Mouse (Mus musculus) kidney, postnatal 36 days (tissue): ENCODE measurements around the gene Akr1c14.
"Not testable (repeated sequence)": the region's sequence is repeated elsewhere in the genome, so short reads cannot be mapped to it uniquely, and the experiment has no call there.

Experiments used
- DNase-seq, 2 experiments: peaks; one replicate each; pipeline ENCODE4 v3.0.0; 2021 to 2022; ENCODE audit warnings: mixed read lengths in 2 of 2

Gene Akr1c14

DNA sequence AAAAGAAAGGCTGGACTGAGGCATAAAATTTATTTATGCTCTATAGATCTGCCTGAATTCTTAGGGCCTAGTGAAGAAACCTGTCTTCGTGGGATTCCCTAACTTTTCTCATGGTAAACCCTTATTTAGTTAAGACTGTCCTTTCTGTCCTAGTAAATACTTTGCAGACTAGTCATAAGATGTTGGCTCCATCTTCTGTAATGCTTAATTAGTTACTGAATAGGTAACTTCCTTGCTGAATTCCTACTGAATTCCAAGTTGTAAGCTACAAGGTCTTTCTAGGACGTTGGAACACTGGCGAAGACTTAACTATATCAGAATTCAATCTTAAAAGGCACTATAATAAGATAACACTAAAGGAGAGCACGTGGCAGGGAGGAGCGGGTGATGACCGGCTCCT is 75.7 kb downstream of the Akr1c14 start:
- not testable (repeated sequence) for DNase-seq

DNA sequence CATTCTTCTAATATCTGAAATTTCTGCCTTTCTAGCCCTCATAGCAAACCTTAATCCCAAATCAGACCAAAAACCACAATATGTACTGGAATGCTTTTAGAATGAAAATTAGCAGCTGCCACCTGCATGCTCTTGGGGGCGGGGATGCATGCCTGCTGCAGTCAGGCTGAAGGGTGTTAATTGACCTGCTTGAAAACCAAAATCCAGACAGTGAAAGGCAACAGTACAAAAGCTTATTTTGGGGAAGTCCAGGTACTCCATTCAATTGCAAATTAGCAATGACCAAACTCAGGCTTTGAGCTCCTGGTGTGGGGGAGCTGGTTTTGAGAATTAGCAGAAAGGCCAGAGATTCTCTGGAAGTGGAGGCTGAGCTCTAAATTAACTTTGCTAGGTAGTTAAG is 77.0 kb downstream of the Akr1c14 start:
- peak in 1 of 2 experiments; percentile 19 for DNase-seq

DNA sequence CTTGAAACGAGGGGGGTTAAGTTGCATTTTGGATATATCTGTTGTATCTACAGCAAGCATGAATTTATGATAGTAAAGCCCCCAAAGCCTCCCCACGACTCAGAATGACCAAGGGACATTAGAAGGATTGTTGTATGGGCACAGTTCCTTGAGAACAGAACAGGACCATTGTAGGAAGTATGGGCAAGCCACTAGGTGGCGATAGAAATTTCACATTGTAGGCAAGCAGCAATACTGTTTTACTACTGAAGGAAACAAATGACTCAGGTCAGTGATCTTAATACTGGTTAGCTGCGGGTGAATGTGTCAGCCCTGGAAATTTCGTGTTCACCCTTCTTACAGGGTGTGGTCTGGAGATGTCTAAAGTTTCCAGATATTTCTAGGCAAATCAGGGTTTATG is 80.3 kb downstream of the Akr1c14 start:
- peak; percentile 48 to 50 for DNase-seq

DNA sequence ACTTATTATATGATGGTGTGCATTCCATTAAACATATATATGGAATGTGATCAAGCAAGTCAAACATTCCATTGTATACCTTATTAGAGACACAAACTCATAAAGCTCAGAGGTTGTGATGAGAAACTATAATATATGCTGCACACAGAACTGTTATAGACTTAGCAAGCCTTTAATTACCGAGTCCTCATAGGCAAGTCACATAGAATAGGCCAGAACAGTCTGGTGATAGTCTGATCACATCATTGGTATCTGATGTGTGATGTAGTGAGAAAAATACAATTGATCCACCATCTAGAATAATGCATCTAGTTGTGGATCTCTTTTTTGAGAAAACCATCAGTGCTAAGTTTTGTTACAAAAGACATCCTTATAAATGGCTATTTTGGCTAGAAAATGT is 82.5 kb downstream of the Akr1c14 start:
- no peak for DNase-seq

DNA sequence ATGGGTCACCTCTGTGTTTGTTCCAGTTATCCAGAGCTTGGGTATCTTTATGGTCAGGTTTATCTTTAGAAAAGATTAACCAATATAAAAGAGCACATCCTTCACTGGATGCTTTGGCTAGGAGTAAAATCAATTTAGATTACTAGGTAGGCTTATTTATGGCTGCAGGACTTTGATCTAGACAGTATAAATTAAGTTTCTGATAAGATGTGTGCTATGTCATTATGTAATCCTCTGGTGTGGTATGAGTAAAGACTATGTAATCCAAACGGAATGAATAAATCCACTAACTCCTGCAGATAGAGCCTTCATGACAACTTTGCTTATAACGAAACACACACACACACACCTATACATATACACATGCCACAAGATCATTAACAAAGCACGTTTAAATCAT is 82.9 kb downstream of the Akr1c14 start:
- DNase-seq, result no peak

DNA sequence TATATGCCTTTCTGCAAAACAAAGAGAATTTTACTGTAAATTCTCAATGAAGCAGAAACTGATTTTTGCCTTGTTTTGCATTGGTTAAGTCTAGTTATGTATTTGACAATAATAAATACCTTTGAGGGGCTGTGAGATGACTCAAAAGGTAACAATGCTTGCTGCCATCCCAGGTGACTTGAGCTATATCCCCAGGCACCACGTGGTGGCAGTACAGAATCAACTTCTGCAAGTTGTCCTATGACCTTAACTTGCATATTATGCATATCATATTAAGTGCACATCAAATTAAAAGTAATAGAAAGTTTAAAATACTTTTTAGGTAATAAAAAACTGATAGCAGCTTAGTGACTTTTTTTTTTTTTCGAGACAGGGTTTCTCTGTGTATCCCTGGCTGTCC is 84.3 kb downstream of the Akr1c14 start:
- peak in 1 of 2 experiments; percentile 75 for DNase-seq
